Mouse (Mus musculus) heart, embryonic 10.5 days (tissue): ENCODE data around the gene Smap1. TPM values are rescaled to one million over a fixed set of nuclear protein-coding genes. Genes with fewer than 3 reads are reported as not detected.

Experiments used
- DNase-seq: peaks from one replicate; pipeline ENCODE4 v3.0.0-alpha.2; 2017; ENCODE audit warnings: low spot score
- H3K27ac ChIP-seq: fragments of 300-500 bp; sonication (generic); 2 replicates; pipeline ENCODE4 v1.5.1; 2016; ENCODE audit warnings: mild to moderate bottlenecking
- H3K27me3 ChIP-seq: fragments of 300-500 bp; sonication (generic); 2 replicates; pipeline ENCODE4 v1.6.1; 2016; ENCODE audit warnings: mild to moderate bottlenecking; ENCODE audit not compliant: poor library complexity, insufficient read depth, severe bottlenecking
- H3K36me3 ChIP-seq: fragments of 300-500 bp; sonication (generic); 2 replicates; pipeline ENCODE4 v1.6.1; 2016; ENCODE audit warnings: mild to moderate bottlenecking, moderate library complexity
- H3K4me1 ChIP-seq: fragments of 300-500 bp; sonication (generic); 2 replicates; pipeline ENCODE4 v1.6.1; 2016; ENCODE audit warnings: mild to moderate bottlenecking
- H3K4me3 ChIP-seq: fragments of 300-500 bp; sonication (generic); 2 replicates; pipeline ENCODE4 v1.5.1; 2016; ENCODE audit warnings: mild to moderate bottlenecking, moderate library complexity
- H3K9me3 ChIP-seq: fragments of 300-500 bp; sonication (generic); 2 replicates; pipeline ENCODE4 v1.6.1; 2016; ENCODE audit warnings: mild to moderate bottlenecking, moderate library complexity
- WGBS: fragments of 180-500 bp; shearing (Covaris S2); methylation state at CpG from one replicate; pipeline ENCODE4 v1.1.7; 2016; 5-methylcytosine and 5-hydroxymethylcytosine counted together
- polyA plus RNA-seq: library from polyadenylated mRNA; unstranded; fragments of >200 nt; fragmentation: Nextera tagmentation; extraction: Ambion mirVana; gene quantifications from 2 replicates; pipeline ENCODE4 v1.2.1, GENCODE M21; 2016

Smap1 gene
- polyA plus RNA-seq, 1 experiment from 2014 or later = 40.7 TPM

DNA sequence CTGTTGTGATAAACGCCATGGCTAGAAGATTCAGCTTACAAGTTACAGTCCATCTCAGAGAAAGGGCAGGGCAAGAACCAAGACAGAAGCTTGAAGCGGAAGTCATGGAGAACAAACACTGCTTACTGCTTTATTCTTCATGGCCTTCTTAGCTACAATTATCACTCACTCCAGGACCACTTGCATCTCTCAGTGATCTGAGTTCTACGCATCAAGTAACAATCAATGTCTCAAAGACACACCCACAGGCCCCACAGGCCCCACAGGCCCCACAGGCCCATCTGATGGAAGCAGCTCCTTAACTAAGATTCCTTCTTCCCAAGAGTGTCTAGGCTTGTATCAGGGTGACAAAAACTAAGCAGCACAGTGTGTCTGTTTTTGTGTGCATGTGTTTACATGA lies 18.8 kb downstream of the Smap1 start:
- 84% methylated on average over 3 of the region's 3 CpGs for WGBS

DNA sequence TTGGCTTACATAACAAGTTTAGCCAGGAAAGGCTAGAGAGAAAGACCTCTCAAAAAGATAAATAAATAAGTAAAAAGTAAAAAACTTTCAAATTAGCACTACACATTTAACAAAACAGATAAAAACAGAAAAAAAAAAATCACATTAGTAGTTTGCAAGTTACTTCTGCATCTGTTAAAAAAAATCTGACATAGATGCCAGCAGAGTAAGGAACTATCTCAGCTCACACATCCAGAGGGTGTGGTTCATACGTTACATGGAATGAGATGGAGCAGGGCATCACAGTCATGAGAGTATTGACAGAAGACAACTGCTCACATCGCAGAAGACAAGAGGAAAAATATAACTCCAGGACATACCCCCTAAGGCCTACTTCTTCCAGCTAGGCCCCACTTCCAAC lies 19.4 kb downstream of the Smap1 start:
- 85% methylated on average over 2 of the region's 2 CpGs for WGBS
- no peaks in the 10 kb centered on the region for H3K36me3 ChIP-seq
- DNase-seq = no peak

More for the DNA sequence above, 18.8 kb downstream of the Smap1 start:
- no peak for DNase-seq
- Histone ChIP-seq H3K4me1 (peaks cover 4% of the 10 kb centered on the region), H3K36me3 (no peaks in the 10 kb centered on the region), H3K9me3 (no peaks in the 10 kb centered on the region), H3K27me3 (no peaks in the 10 kb centered on the region), H3K4me3 (no peak overlapping the region), H3K27ac (no peak overlapping the region)

DNA sequence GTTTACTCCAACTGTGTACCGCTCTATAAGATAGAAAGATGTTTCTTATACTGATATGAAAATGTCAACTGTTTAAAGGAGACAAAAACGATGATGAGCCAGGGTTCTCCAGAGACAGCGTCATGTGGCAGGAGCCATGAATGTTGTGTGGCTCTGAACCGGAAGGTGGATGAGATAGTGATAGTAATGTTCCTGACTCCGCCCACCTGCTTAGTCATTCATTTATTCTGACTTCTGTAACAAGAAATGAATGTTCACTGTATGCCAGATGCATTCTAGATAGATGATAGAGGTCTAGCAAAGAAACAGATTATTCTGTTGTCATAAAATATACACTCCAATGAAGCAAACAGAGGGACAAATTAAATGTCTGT lies 22.5 kb downstream of the Smap1 start:
- no peaks in the 10 kb centered on the region for H3K27me3 ChIP-seq
- H3K4me1 ChIP-seq = peaks cover 4% of the 10 kb centered on the region
- WGBS = 80% methylated on average over 5 of the region's 5 CpGs
- H3K27ac ChIP-seq = no peak overlapping the region
- H3K36me3 ChIP-seq = no peaks in the 10 kb centered on the region
- no peak overlapping the region for H3K4me3 ChIP-seq
- no peak for DNase-seq
- H3K9me3 ChIP-seq = no peaks in the 10 kb centered on the region

More for the DNA sequence above, 19.4 kb downstream of the Smap1 start:
- H3K4me3 ChIP-seq = no peak overlapping the region
- no peaks in the 10 kb centered on the region for H3K9me3 ChIP-seq
- H3K27ac ChIP-seq = no peak overlapping the region
- H3K4me1 ChIP-seq = peaks cover 4% of the 10 kb centered on the region
- H3K27me3 ChIP-seq = no peaks in the 10 kb centered on the region

DNA sequence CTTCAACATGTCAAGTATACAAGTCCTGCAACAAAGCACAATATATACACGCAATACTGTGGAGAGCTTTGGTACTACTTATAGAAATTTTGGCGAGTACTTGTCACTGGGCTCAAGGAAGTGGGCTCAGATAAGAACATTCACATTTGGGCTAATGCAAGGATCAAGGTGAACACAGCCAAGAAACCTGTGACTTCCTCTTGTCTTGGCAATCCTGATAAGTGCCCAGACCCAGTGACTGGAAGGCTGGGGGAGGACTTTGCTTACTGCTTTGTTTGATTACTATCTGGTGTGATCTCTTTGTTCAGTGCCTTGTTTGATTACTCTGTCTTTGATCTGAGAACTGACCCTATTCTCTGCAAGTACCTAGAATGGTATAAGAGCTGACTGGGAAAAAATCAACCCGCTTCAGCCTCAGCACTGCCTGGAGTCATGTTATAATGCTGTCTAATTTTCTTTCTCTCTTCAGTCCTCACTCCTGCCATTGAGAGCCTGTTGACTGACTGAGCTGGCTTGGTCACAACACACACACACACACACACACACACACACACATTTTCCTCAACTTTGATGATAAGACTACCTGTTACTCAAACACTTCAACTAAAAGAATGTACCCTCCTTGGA lies 23.0 kb downstream of the Smap1 start:
- DNase-seq = no peak
- H3K9me3 ChIP-seq = no peaks in the 10 kb centered on the region
- peaks cover 6% of the 10 kb centered on the region for H3K4me1 ChIP-seq
- H3K4me3 ChIP-seq = no peak overlapping the region
- H3K27me3 ChIP-seq = no peaks in the 10 kb centered on the region
- H3K27ac ChIP-seq = no peak overlapping the region
- no peaks in the 10 kb centered on the region for H3K36me3 ChIP-seq
- 68% methylated on average over 3 of the region's 3 CpGs for WGBS

DNA sequence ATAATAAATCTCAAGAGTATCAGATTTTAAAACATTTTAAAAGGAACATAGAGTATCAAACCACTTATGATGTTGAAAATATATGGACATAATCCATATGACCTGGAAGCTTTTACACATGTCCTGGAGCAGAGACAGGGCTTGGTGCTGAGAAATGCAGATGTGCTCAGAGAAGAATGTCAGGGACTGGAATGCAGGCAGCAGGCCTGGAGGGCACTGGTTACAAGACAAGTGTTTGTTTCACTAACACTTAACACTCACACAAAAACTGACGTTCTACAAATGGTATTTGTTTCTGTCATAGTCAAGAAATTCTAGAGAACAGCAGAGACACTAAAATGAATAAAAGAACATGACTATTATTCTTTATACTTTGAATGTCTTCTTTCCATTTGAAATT lies 30.0 kb downstream of the Smap1 start:
- no peaks in the 10 kb centered on the region for H3K27me3 ChIP-seq
- no peaks in the 10 kb centered on the region for H3K36me3 ChIP-seq
- peaks cover 13% of the 10 kb centered on the region for H3K4me1 ChIP-seq
- no peaks in the 10 kb centered on the region for H3K9me3 ChIP-seq
- 39% methylated on average over 1 of the region's 1 CpGs for WGBS
- DNase-seq = no peak
- no peak overlapping the region for H3K27ac ChIP-seq
- no peak overlapping the region for H3K4me3 ChIP-seq

DNA sequence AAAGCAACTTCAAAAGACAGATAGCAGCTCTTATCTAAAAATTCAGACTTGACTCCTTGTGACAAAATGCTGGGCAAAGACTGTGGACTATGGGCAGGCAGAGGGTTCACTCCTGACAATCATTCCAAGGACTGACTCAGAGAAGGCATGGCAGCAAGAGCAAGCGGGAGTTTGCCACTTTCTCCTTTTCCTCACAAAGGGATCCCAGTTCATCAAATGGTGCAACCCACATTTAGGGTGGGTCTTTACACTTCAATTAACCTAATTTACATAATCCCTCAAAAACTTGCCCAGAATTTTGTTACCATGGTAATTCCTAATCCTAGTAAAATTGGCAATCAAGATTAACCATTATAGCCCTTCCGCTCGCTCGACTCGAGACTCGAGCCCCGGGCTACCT lies 37.2 kb downstream of the Smap1 start:
- Histone ChIP-seq H3K27ac (no peak overlapping the region), H3K9me3 (no peaks in the 10 kb centered on the region), H3K4me3 (no peak overlapping the region), H3K36me3 (no peaks in the 10 kb centered on the region), H3K4me1 (no peaks in the 10 kb centered on the region), H3K27me3 (no peaks in the 10 kb centered on the region)
- 96% methylated on average over 7 of the region's 7 CpGs for WGBS
- DNase-seq = no peak

DNA sequence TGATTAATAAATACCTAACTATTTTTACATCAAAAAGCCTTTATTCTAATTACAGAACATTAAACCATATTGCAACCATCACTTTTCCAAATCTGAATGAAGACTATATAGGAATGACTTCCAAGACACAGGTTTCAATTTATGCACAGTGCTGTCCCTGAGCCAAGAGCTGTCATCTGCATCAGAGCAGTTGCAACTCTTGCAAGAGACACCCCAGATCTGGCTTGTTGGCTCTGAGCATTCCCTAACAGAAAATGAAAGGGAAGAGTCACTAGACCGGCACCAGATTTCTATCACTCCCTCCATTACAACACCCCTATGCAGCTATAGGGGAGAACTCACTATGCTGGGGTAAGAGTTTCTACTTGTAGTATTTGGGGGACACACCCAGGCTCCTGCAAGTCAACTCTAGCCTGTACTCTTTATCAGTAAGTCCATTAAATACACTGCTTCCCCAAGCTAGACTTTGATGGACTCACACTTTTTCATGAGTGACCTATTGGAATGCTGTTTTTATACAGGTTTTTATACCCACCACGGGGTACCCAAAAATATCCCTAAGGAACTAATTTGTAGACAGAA lies 37.9 kb downstream of the Smap1 start:
- Histone ChIP-seq H3K9me3 (no peaks in the 10 kb centered on the region), H3K27me3 (no peaks in the 10 kb centered on the region), H3K27ac (no peak overlapping the region), H3K4me1 (no peaks in the 10 kb centered on the region), H3K36me3 (no peaks in the 10 kb centered on the region), H3K4me3 (no peak overlapping the region)
- DNase-seq = no peak
- 81% methylated on average over 2 of the region's 2 CpGs for WGBS

DNA sequence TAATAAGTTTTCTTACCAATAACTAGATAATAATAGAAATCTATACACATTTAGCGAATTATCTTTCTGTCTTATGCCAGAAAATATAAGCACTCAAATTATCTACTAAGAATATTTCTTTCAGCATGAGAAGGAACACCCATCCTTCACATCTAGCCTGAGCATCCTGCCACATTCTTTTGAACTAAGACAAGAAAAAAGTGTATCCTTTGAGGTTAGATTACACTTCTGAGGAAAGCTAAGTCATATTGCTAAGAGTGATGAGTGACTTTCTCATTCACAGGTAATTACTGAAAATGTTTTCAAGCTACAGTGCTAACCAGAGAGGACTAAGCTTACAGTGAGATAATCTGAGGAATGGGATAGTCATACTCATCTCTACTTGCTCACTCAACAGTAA lies 39.4 kb downstream of the Smap1 start:
- DNase-seq = no peak
- 90% methylated on average over 1 of the region's 1 CpGs for WGBS
- H3K4me1 ChIP-seq = no peaks in the 10 kb centered on the region

DNA sequence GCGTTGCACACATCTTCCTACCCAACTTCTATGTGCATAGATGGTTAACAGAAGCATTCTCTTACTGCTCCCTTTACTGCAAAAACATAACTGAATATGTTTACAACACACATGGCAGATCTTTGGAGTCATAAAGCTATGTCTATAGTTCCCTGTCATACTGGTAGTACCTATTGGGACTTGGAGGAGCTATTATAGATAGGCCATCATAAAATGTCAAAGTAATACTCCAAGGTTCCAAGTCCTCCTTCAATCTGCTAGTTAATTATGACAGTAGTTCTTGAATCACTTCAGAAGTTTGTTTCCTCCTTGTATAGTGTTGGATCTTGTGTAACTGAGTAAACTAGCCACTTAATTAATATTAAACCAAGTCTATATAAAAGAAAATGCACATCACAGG lies 49.9 kb downstream of the Smap1 start:
- H3K27me3 ChIP-seq = no peaks in the 10 kb centered on the region
- H3K36me3 ChIP-seq = peaks cover 31% of the 10 kb centered on the region
- no peaks in the 10 kb centered on the region for H3K9me3 ChIP-seq
- DNase-seq = no peak
- H3K4me1 ChIP-seq = no peaks in the 10 kb centered on the region
- no peak overlapping the region for H3K27ac ChIP-seq
- H3K4me3 ChIP-seq = no peak overlapping the region
- WGBS = 96% methylated on average over 1 of the region's 1 CpGs

More for the DNA sequence above, 39.4 kb downstream of the Smap1 start:
- H3K4me3 ChIP-seq = no peak overlapping the region
- no peaks in the 10 kb centered on the region for H3K9me3 ChIP-seq
- no peaks in the 10 kb centered on the region for H3K36me3 ChIP-seq
- no peaks in the 10 kb centered on the region for H3K27me3 ChIP-seq
- no peak overlapping the region for H3K27ac ChIP-seq

DNA sequence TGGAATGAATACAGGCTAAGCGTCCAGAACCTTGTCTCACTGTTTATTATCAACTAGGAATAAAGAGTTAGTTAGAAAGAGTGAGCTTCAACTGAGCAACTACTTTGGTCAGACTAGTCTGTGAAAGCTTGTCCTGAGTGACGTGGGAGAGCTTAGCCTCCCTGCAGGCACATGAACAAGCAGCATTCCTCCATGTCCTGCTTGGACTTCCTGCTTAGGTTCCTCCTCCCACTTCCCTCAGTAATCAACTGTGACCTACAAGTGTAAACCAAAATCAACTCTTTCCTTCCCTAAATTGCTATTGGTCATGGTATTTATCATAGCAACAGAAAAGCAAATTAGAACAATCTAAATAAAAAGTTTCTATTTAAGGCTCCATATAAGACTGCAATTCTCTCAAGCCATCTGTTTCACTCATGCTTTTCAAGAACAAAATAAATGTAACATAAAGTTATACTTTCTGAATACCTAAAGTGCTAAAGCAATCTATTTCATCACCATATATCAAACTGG lies 54.7 kb downstream of the Smap1 start:
- DNase-seq = no peak
- 62% methylated on average over 2 of the region's 2 CpGs for WGBS
- H3K27ac ChIP-seq = no peak overlapping the region
- peaks cover 21% of the 10 kb centered on the region for H3K36me3 ChIP-seq
- no peaks in the 10 kb centered on the region for H3K4me1 ChIP-seq
- H3K9me3 ChIP-seq = no peaks in the 10 kb centered on the region
- H3K27me3 ChIP-seq = no peaks in the 10 kb centered on the region
- no peak overlapping the region for H3K4me3 ChIP-seq

DNA sequence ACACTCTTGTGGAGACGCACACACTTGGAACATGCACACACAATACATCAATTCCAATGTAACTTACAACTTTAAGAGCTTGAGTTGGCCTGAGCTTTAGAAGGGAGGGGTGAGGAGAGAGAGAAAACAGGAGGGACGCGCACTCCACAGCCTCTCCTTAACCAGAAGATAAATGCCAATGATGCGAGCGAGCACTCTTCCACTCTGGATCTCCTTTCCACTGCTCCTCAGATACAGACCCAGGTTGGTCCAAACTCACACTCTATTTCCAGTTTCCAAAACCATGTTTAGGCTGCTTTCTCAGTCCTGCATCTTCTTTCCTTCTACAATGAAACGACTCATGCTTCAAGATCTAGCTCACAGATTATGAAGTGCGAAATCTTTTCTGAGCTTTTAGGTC lies 56.6 kb downstream of the Smap1 start:
- H3K27me3 ChIP-seq = no peaks in the 10 kb centered on the region
- no peaks in the 10 kb centered on the region for H3K4me1 ChIP-seq
- H3K27ac ChIP-seq = no peak overlapping the region
- DNase-seq = no peak
- H3K4me3 ChIP-seq = no peak overlapping the region
- no peaks in the 10 kb centered on the region for H3K9me3 ChIP-seq
- 90% methylated on average over 7 of the region's 7 CpGs for WGBS
- peaks cover 13% of the 10 kb centered on the region; the same call in 1 of the 2 replicates for H3K36me3 ChIP-seq

DNA sequence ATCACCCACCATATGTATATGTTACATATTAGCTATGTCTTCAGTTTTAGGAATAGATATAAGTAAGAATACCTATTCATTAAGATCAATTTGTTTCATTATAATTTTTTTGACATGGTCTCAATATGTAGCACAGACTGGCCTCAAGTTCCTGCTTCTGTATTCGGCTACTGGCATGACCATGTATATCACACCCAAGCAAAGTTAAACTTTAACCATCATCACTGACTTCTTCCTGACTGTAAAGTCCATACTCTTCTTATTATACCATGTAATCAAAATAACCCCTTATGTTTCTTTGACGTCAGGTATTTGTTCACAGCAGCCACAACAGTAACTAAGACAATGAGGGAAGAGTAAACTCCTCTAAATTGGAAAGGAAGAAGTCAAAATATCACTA lies 61.2 kb downstream of the Smap1 start:
- H3K36me3 ChIP-seq = peaks cover 25% of the 10 kb centered on the region; the same call in 1 of the 2 replicates
- WGBS = 92% methylated on average over 2 of the region's 2 CpGs

DNA sequence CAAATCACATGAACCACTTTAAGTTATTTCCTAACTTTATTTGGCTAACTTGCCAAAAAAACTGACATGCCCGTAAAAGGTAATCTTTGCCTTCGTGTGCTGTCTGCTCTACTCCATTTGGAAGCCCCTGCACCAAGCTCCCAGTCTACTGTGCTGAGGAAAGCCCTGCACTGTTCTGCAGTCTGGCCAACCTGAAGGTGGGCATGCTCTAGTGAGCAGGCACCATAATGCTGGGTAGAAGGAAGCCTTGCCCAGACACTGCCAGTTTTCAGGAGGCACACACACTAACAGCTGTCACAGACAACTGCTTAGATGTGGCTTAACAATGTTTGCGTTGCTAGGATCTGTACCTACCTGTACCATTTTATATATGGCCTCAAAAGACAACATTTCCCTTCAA lies 66.5 kb downstream of the Smap1 start:
- Histone ChIP-seq H3K36me3 (peaks cover 37% of the 10 kb centered on the region), H3K9me3 (no peaks in the 10 kb centered on the region), H3K4me3 (no peak overlapping the region), H3K27me3 (no peaks in the 10 kb centered on the region), H3K4me1 (no peaks in the 10 kb centered on the region), H3K27ac (no peak overlapping the region)
- WGBS = 84% methylated on average over 3 of the region's 3 CpGs
- no peak for DNase-seq

More for the DNA sequence above, 61.2 kb downstream of the Smap1 start:
- Histone ChIP-seq H3K9me3 (no peaks in the 10 kb centered on the region), H3K4me1 (no peaks in the 10 kb centered on the region), H3K27me3 (no peaks in the 10 kb centered on the region), H3K4me3 (no peak overlapping the region), H3K27ac (no peak overlapping the region)
- no peak for DNase-seq
